Mouse (Mus musculus): ENCODE data around the gene Gm44511. TPM values are rescaled to one million over a fixed set of nuclear protein-coding genes. Genes with fewer than 3 reads are reported as not detected.
"Not testable (repeated sequence)": the region's sequence is repeated elsewhere in the genome, so short reads cannot be mapped to it uniquely, and the experiment has no call there.

Gene Gm44511
- polyA plus RNA-seq, 1 experiment from 2014 or later = 0.44 TPM

GRCm38 (mm10) chr6:128797185-128797905 is 28.8 kb downstream of the Gm44511 start:
- WGBS = 78% methylated on average over 12 of the region's 12 CpGs
- Histone ChIP-seq H3K9me3 (replicated peaks; ENCODE audit: control insufficient read depth, low read length) (no peaks in the 10 kb centered on the region), H3K9ac (ENCODE audit: low read length) (no peak overlapping the region), H3K27me3 (ENCODE audit: control insufficient read depth, insufficient read depth, low read length) (no peaks in the 10 kb centered on the region), H3K36me3 (ENCODE audit: control insufficient read depth, insufficient read depth, low read length) (no peaks in the 10 kb centered on the region), H3K4me3 (replicated peaks; ENCODE audit: low read length) (no peak overlapping the region), H3K4me1 (ENCODE audit: control insufficient read depth, insufficient read depth, low read length) (peaks cover 13% of the 10 kb centered on the region), H3K4me2 (ENCODE audit: low read depth, low read length) (peak overlapping the region; percentile 70), H3K27ac (ENCODE audit: low read length) (no peak overlapping the region)
- no peak for ATAC-seq (ENCODE audit: insufficient read depth, low FRiP score)

GRCm38 (mm10) chr6:128796321-128796955 is 29.7 kb downstream of the Gm44511 start:
- peaks cover 13% of the 10 kb centered on the region for H3K4me1 ChIP-seq (ENCODE audit: control insufficient read depth, insufficient read depth, low read length)
- ATAC-seq (ENCODE audit: insufficient read depth, low FRiP score) = no peak
- no peaks in the 10 kb centered on the region for H3K9me3 ChIP-seq (replicated peaks; ENCODE audit: control insufficient read depth, low read length)
- H3K4me2 ChIP-seq (ENCODE audit: low read depth, low read length) = no peak overlapping the region
- 67% methylated on average over 8 of the region's 8 CpGs for WGBS
- H3K36me3 ChIP-seq (ENCODE audit: control insufficient read depth, insufficient read depth, low read length) = no peaks in the 10 kb centered on the region
- H3K4me3 ChIP-seq (replicated peaks; ENCODE audit: low read length) = no peak overlapping the region
- no peak overlapping the region for H3K27ac ChIP-seq (ENCODE audit: low read length)
- no peak overlapping the region for H3K9ac ChIP-seq (ENCODE audit: low read length)
- H3K27me3 ChIP-seq (ENCODE audit: control insufficient read depth, insufficient read depth, low read length) = no peaks in the 10 kb centered on the region

GRCm38 (mm10) chr6:128793734-128794133 is 32.4 kb downstream of the Gm44511 start:
- no peak overlapping the region; the same call in 1 of the 2 replicates for H3K27ac ChIP-seq (ENCODE audit: low read length)
- WGBS = 19% methylated on average over 6 of the region's 6 CpGs
- no peak overlapping the region for H3K9ac ChIP-seq (ENCODE audit: low read length)

DNA sequence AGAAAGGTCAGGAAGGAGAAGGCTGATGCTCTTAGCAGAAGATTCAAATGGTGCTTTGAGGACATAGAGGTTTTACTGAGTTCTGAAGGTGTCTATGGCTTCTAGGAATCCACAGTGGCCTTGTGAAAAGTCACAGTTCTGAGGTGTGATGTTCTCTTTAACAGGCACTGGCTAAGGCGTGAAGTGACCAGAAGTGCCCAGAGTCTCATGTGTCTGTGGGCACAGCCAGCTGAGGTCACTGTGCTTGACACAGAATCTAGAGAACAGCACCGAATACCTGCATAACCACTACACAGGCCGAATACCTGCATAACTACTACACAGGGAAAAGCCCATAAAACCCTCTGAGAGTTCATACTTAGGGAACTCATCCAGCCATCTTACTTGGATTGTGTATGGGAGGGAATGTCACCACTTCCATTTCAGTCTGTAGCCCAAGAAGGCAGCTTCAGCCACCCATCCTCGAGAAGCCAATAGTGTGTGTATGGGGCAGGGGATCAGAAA is 35.6 kb downstream of the Gm44511 start:
- 82% methylated on average over 4 of the region's 4 CpGs for WGBS
- not testable (repeated sequence) for H3K4me1 ChIP-seq (ENCODE audit: control insufficient read depth, insufficient read depth, low read length); H3K36me3 ChIP-seq (ENCODE audit: control insufficient read depth, insufficient read depth, low read length); H3K9ac ChIP-seq (ENCODE audit: low read length); H3K9me3 ChIP-seq (replicated peaks; ENCODE audit: control insufficient read depth, low read length); ATAC-seq (ENCODE audit: insufficient read depth, low FRiP score); H3K4me2 ChIP-seq (ENCODE audit: low read depth, low read length); H3K27me3 ChIP-seq (ENCODE audit: control insufficient read depth, insufficient read depth, low read length); H3K4me3 ChIP-seq (replicated peaks; ENCODE audit: low read length); H3K27ac ChIP-seq (ENCODE audit: low read length)

More at GRCm38 (mm10) chr6:128793734-128794133, 32.4 kb downstream of the Gm44511 start:
- H3K36me3 ChIP-seq (ENCODE audit: control insufficient read depth, insufficient read depth, low read length) = no peaks in the 10 kb centered on the region
- peak; percentile 66; the same call in 1 of the 2 replicates for ATAC-seq (ENCODE audit: insufficient read depth, low FRiP score)
- H3K27me3 ChIP-seq (ENCODE audit: control insufficient read depth, insufficient read depth, low read length) = no peaks in the 10 kb centered on the region
- no peak overlapping the region for H3K4me3 ChIP-seq (replicated peaks; ENCODE audit: low read length)
- H3K4me1 ChIP-seq (ENCODE audit: control insufficient read depth, insufficient read depth, low read length) = peaks cover 9% of the 10 kb centered on the region
- H3K9me3 ChIP-seq (replicated peaks; ENCODE audit: control insufficient read depth, low read length) = no peaks in the 10 kb centered on the region
- H3K4me2 ChIP-seq (ENCODE audit: low read depth, low read length) = no peak overlapping the region

GRCm38 (mm10) chr6:128789115-128789514 is 37.0 kb downstream of the Gm44511 start, which contains the start of gene Klrb1c:
Gene Klrb1c, minus strand, starts transcription at chr6:128789215.
- no peak within 1 kb of the TSS for H3K27ac ChIP-seq (ENCODE audit: low read length)
- H3K9me3 ChIP-seq (replicated peaks; ENCODE audit: control insufficient read depth, low read length) = no peaks in the 10 kb centered on the region
- no peaks in the 10 kb centered on the region for H3K36me3 ChIP-seq (ENCODE audit: control insufficient read depth, insufficient read depth, low read length)
- WGBS = 88% methylated on average over 2 of the region's 2 CpGs
- H3K27me3 ChIP-seq (ENCODE audit: control insufficient read depth, insufficient read depth, low read length) = no peaks in the 10 kb centered on the region
- no peak within 1 kb of the TSS for H3K4me2 ChIP-seq (ENCODE audit: low read depth, low read length)
- H3K4me3 ChIP-seq (replicated peaks; ENCODE audit: low read length) = no peak within 1 kb of the TSS
- no peak for ATAC-seq (ENCODE audit: insufficient read depth, low FRiP score)
- no peaks in the 10 kb centered on the region for H3K4me1 ChIP-seq (ENCODE audit: control insufficient read depth, insufficient read depth, low read length)
- no peak within 1 kb of the TSS for H3K9ac ChIP-seq (ENCODE audit: low read length)

DNA sequence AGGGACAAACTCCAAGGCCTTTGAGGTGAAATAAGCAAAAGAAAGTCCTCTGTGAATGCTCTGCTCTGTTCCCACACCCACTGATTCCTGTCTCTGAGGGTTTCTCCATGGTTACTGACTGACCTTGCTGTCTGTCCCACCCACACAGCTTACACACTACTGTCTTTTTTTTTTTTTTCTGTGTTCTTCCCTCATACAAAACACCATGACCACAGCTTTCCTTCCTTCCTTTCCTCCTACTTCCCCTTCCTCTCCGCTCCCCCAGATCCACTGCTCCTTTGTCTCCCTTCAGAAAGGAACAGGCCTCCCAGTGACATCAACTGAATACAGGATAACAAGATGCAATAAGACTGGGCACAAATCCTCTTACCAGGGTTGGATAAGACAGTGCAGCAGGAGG is 37.6 kb downstream of the Gm44511 start:
- Histone ChIP-seq H3K4me3 (replicated peaks; ENCODE audit: low read length) (no peak overlapping the region), H3K9ac (ENCODE audit: low read length) (no peak overlapping the region), H3K4me2 (ENCODE audit: low read depth, low read length) (no peak overlapping the region), H3K4me1 (ENCODE audit: control insufficient read depth, insufficient read depth, low read length) (no peaks in the 10 kb centered on the region), H3K27ac (ENCODE audit: low read length) (no peak overlapping the region), H3K36me3 (ENCODE audit: control insufficient read depth, insufficient read depth, low read length) (no peaks in the 10 kb centered on the region), H3K9me3 (replicated peaks; ENCODE audit: control insufficient read depth, low read length) (no peaks in the 10 kb centered on the region), H3K27me3 (ENCODE audit: control insufficient read depth, insufficient read depth, low read length) (no peaks in the 10 kb centered on the region)
- ATAC-seq (ENCODE audit: insufficient read depth, low FRiP score) = no peak
- 84% methylated on average over 1 of the region's 1 CpGs for WGBS

DNA sequence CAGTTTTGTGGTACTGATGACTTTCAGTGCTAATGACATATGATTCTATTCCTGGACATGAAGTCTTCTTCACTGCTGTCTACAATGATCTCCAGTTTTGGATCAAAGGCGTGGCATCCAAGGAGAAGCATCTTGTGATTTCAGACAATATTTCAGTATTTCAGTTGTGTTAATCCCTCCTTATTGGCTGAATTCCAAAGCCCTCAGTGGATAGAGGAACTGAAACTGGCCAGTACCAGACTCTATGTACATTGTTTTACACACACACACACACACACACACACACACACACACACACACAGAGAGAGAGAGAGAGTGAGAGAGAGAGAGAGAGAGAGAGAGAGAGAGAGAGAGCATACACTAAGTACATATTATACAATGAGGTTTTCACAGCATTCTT is 39.7 kb downstream of the Gm44511 start:
- not testable (repeated sequence) for H3K4me2 ChIP-seq (ENCODE audit: low read depth, low read length); H3K4me1 ChIP-seq (ENCODE audit: control insufficient read depth, insufficient read depth, low read length); H3K4me3 ChIP-seq (replicated peaks; ENCODE audit: low read length); H3K36me3 ChIP-seq (ENCODE audit: control insufficient read depth, insufficient read depth, low read length); H3K9me3 ChIP-seq (replicated peaks; ENCODE audit: control insufficient read depth, low read length); ATAC-seq (ENCODE audit: insufficient read depth, low FRiP score); H3K27ac ChIP-seq (ENCODE audit: low read length); H3K9ac ChIP-seq (ENCODE audit: low read length); H3K27me3 ChIP-seq (ENCODE audit: control insufficient read depth, insufficient read depth, low read length)
- 74% methylated on average over 1 of the region's 1 CpGs for WGBS

GRCm38 (mm10) chr6:128769481-128770253 is 56.4 kb downstream of the Gm44511 start:
- H3K4me3 ChIP-seq (replicated peaks; ENCODE audit: low read length) = 0 out of 2 replicates have a peak overlapping the region, but pooled peaks have one; percentile 5
- no peaks in the 10 kb centered on the region for H3K27me3 ChIP-seq (ENCODE audit: control insufficient read depth, insufficient read depth, low read length)
- 54% methylated on average over 10 of the region's 10 CpGs for WGBS
- H3K9me3 ChIP-seq (replicated peaks; ENCODE audit: control insufficient read depth, low read length) = peaks cover 3% of the 10 kb centered on the region
- H3K4me2 ChIP-seq (ENCODE audit: low read depth, low read length) = peak overlapping the region; percentile 27
- no peak overlapping the region; the same call in 1 of the 2 replicates for H3K9ac ChIP-seq (ENCODE audit: low read length)
- H3K4me1 ChIP-seq (ENCODE audit: control insufficient read depth, insufficient read depth, low read length) = peaks cover under 1% of the 10 kb centered on the region; the same call in 1 of the 2 replicates
- ATAC-seq (ENCODE audit: insufficient read depth, low FRiP score) = peak; percentile 75
- H3K27ac ChIP-seq (ENCODE audit: low read length) = peak overlapping the region; percentile 77
- H3K36me3 ChIP-seq (ENCODE audit: control insufficient read depth, insufficient read depth, low read length) = no peaks in the 10 kb centered on the region

All from stomach, embryonic 16.5 days (tissue).